Mouse (Mus musculus): Measurements from ENCODE around the gene Cd82.

DNA sequence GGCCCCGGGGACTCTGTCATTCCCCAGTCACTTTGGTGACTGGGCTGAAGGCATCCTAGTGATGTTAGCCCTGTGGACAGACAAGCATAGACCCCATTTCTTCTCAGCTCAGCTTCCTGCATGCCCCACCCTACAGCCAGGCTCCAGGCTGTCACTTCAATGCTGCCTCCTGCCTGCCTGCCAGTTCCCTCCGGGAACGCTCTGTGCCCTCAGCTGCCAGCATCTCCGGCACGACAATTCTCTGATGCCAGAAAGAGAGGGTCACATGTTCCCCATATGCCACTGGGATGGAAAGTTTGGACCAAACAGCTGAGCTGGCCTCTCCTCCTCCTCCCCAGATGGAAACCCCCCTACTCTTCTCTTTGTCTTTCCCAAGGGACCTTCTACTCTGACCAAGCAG lies 79.1 kb downstream of the Cd82 start:
- TF ChIP-seq POLR2A (IDR thresholded peaks at IDR 0.05; ENCODE audit: low read depth, low read length) = no peak
- TF ChIP-seq CTCF (IDR thresholded peaks at IDR 0.05; ENCODE audit: extremely low read depth, insufficient read depth, insufficient read length, insufficient replicate concordance) = no peak

Measured in spleen, adult 2 months (tissue).